Mouse (Mus musculus): ENCODE measurements around the gene Krtap4-7. TPM values are rescaled to one million over a fixed set of nuclear protein-coding genes. Genes with fewer than 3 reads are reported as not detected.

The Krtap4-7 gene
- polyA plus RNA-seq (2014; fragmentation: Illumina TruSeq; extraction: RNeasy Lipid Tissue Mini Kit (QIAGEN cat#74804); ENCODE audit: low read depth, low replicate concordance): not detected

GRCm38 (mm10) chr11:99643635-99644139 lies at the start of gene Krtap4-7:
Gene Krtap4-7 (minus strand): TSS chr11:99644089.

DNA sequence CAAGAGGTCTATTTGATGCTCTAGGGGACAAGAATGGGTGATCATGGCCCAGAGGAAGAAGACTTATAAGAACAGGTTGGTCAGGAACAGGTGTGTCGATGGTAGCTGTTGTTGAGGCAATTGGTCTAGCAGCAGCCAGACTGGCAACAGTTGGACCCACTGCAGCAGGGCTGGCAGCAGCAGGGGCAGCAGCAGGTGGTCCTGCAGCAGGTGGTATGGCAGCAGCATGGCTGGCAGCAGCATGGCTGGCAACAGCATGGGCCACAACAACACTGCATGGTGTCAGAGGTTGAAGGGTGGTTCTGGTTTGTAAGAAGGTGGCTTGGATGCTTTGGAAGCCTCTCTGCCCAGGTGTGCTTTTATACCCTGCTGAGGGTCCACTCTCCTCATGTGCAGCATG lies 46.6 kb upstream of the Krtap4-7 start, which contains the start of gene Gm14190:
Gene Gm14190, minus strand, starts transcription at position 278 of the 400 bp plus-strand sequence.

GRCm38 (mm10) chr11:99665860-99666259 lies 22.0 kb upstream of the Krtap4-7 start, which contains the start of gene Krtap4-6:
Gene Krtap4-6 (minus strand): TSS chr11:99665960.

GRCm38 (mm10) chr11:99658467-99659010 lies 14.7 kb upstream of the Krtap4-7 start, which contains the start of gene Gm11563:
Gene Gm11563 (minus strand): TSS chr11:99658960.

DNA sequence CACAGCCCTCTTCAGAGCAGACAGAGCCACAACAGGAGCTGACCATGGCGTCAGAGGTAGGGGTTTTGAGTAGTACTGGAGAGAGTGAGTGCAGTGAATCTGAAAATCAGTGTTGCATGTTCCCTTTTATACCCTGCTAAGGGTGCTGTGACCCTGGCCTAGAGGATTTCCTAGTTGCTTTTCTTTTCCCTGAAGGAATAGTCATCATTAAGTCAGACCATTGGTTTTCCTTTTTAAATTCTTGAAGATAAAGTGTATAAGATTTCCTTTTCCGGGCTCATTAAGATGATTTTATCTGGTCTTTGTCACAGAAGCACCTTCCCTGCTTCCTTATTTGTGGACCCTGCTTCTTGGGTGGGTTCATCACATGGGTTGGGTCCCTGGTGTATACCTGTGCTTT lies 6.2 kb upstream of the Krtap4-7 start, which contains the start of gene Gm11555:
Gene Gm11555, minus strand, starts transcription at position 101 of the 400 bp plus-strand sequence.

DNA sequence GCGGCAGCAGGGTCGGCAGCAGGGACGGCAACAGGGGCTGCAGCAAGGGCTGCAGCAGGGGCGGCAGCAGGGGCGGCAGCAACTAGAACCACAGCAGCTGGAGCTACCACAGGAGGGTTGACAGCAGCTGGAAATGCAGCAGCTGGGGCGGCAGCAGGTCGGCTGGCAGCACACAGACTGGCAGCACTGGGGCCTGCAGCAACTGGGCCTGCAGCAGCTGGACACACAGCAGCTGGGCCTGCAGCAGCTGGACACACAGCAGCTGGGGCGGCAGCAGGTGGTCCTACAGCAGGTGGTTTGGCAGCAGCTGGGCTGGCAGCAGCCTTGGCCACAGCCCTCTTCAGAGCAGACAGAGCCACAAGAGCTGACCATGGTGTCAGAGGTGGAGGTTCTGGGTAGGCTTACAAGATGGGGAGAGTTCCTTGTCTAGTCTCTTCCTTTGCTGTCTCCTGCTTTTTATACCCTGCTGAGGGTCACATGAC lies 9.2 kb downstream of the Krtap4-7 start, which contains the start of gene Krtap4-2:
Gene Krtap4-2, minus strand, starts transcription at position 432 of the 482 bp plus-strand sequence.

DNA sequence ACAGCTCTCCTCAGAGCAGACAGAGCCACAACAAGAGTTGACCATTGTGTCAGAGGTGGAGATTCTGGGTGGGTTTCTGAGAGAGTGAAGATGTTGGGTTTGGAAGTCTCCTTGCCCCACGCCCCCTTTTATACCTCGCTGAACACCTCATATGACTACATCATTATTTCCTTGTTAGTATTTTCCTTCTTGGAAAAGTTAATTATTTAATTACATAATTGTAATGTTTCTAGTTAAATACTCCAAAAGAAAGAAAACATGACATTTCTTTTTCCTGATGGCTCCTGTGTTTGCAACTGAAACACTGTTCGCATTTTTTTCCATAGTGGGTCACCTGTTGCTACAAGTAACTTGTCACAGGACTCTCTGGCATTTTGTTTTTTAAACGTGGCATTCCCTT lies 15.8 kb downstream of the Krtap4-7 start, which contains the start of gene Krtap4-1:
Gene Krtap4-1, minus strand, starts transcription at position 101 of the 400 bp plus-strand sequence.

DNA sequence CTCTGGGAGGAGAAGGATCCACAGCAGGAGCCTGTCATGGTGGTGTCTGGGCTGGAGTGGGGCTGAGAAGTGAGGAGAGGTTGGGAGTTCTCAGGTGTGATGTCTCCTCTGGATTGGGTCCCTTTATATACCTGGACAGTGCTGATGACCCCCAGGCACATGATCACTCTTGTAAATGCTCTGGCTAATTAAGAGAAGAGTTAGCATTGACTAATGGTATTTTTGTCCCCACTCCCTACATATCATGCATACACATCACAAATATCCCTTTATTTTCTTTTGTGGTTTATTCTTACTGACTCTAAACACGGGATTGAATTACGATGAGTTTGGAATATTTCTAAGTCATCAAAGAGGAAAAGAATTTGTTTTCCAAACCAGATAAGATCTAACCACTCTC lies 23.6 kb downstream of the Krtap4-7 start, which contains the start of gene Gm11562:
Gene Gm11562, minus strand, starts transcription at position 101 of the 400 bp plus-strand sequence.

DNA sequence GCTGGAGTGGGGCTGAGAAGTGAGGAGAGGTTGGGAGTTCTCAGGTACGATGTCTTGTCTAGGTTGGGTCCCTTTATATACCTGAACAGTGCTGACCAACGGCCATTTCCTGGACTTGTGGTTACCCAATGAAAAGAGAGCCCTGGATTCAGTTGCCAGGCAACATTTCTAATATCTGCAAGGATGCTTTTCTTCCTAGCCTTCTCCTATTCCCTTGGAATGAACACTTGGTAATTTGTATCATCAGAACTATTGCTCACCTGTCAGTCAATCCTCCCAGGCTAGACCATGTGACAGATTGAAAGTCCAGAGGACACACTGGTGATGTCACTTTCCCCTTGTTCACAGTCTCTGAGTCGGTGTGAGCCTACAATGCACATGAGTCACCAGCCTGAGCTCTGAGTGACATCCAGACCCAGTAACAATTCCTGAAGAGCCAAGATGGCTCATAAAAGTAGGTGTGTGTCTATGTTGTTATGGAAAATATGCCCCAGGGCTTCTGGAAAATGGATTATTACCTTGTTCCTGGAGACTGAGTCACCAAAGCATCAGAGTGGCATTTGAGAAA lies 29.0 kb downstream of the Krtap4-7 start, which contains the start of gene Krtap2-4:
Gene Krtap2-4, minus strand, starts transcription at position 51 of the 568 bp plus-strand sequence.

GRCm38 (mm10) chr11:99610089-99610488 lies 33.8 kb downstream of the Krtap4-7 start, which contains the start of gene Gm11937:
Gene Gm11937 (minus strand): TSS chr11:99610189.

DNA sequence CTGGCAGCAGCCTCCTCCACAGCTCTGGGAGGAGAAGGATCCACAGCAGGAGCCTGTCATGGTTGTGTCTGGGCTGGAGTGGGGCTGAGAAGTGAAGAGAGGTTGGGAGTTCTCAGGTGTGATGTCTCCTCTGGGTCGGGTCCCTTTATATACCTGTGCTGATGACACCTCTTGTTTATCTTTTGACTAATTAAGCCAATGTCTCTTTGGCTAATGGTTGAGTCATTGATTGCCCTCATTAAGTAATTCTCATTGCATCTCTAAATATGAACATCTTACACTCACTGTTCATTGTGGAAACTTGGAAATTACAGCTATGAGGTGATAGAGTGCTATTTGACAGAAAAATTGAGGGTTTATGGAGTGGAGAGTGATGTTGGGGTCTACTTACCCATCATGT lies 40.7 kb downstream of the Krtap4-7 start, which contains the start of gene Gm11938:
Gene Gm11938, minus strand, starts transcription at position 101 of the 400 bp plus-strand sequence.

DNA sequence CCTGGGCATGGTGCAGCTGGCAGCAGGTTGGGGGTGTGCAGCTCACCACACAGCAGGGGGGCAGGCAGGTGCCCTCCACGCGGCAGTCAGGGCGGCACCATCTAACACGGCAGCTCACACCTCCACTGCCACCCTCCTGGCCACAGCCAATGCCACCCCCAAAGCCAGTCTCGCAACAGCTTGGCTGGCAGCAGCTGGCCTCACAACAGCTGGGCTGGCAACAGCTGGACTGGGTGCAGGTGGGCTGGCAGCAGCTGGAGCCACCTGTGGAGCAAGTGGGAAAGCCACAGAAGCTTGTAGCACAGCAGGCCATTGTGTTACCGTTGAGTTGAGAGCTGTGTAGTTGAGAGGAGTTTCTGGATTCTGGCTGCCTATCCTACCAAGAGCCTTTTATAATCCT lies 46.1 kb downstream of the Krtap4-7 start, which contains the start of gene Krtap9-3:
Gene Krtap9-3, minus strand, starts transcription at position 364 of the 400 bp plus-strand sequence.

Other genes starting within 250 kb of the Krtap4-7 start
- gene Krt12, start 221.8 kb downstream of the Krtap4-7 start, polyA plus RNA-seq (2014; fragmentation: Illumina TruSeq; extraction: RNeasy Lipid Tissue Mini Kit (QIAGEN cat#74804); ENCODE audit: low read depth, low replicate concordance): not detected
- 0.31 TPM for gene Krt20, start 205.9 kb downstream of the Krtap4-7 start, polyA plus RNA-seq (2014; fragmentation: Illumina TruSeq; extraction: RNeasy Lipid Tissue Mini Kit (QIAGEN cat#74804); ENCODE audit: low read depth, low replicate concordance)
- not detected for gene Krt23, start 151.0 kb downstream of the Krtap4-7 start, polyA plus RNA-seq (2014; fragmentation: Illumina TruSeq; extraction: RNeasy Lipid Tissue Mini Kit (QIAGEN cat#74804); ENCODE audit: low read depth, low replicate concordance)
- gene Krt39, start 122.8 kb downstream of the Krtap4-7 start, polyA plus RNA-seq (2014; fragmentation: Illumina TruSeq; extraction: RNeasy Lipid Tissue Mini Kit (QIAGEN cat#74804); ENCODE audit: low read depth, low replicate concordance): not detected
- not detected for gene Krt40, start 100.9 kb downstream of the Krtap4-7 start, polyA plus RNA-seq (2014; fragmentation: Illumina TruSeq; extraction: RNeasy Lipid Tissue Mini Kit (QIAGEN cat#74804); ENCODE audit: low read depth, low replicate concordance)
- not detected for gene Krtap3-3, start 93.2 kb downstream of the Krtap4-7 start, polyA plus RNA-seq (2014; fragmentation: Illumina TruSeq; extraction: RNeasy Lipid Tissue Mini Kit (QIAGEN cat#74804); ENCODE audit: low read depth, low replicate concordance)
- gene Krtap3-2, start 87.2 kb downstream of the Krtap4-7 start, polyA plus RNA-seq (2014; fragmentation: Illumina TruSeq; extraction: RNeasy Lipid Tissue Mini Kit (QIAGEN cat#74804); ENCODE audit: low read depth, low replicate concordance): not detected
- not detected for gene Gm11939, start 84.6 kb downstream of the Krtap4-7 start, polyA plus RNA-seq (2014; fragmentation: Illumina TruSeq; extraction: RNeasy Lipid Tissue Mini Kit (QIAGEN cat#74804); ENCODE audit: low read depth, low replicate concordance)
- gene Krtap3-1, start 77.5 kb downstream of the Krtap4-7 start, polyA plus RNA-seq (2014; fragmentation: Illumina TruSeq; extraction: RNeasy Lipid Tissue Mini Kit (QIAGEN cat#74804); ENCODE audit: low read depth, low replicate concordance): not detected
- not detected for gene Krtap1-5, start 63.1 kb downstream of the Krtap4-7 start, polyA plus RNA-seq (2014; fragmentation: Illumina TruSeq; extraction: RNeasy Lipid Tissue Mini Kit (QIAGEN cat#74804); ENCODE audit: low read depth, low replicate concordance)
- not detected for gene Krtap1-4, start 60.4 kb downstream of the Krtap4-7 start, polyA plus RNA-seq (2014; fragmentation: Illumina TruSeq; extraction: RNeasy Lipid Tissue Mini Kit (QIAGEN cat#74804); ENCODE audit: low read depth, low replicate concordance)
- not detected for gene Krtap1-3, start 52.8 kb downstream of the Krtap4-7 start, polyA plus RNA-seq (2014; fragmentation: Illumina TruSeq; extraction: RNeasy Lipid Tissue Mini Kit (QIAGEN cat#74804); ENCODE audit: low read depth, low replicate concordance)
- gene Krtap9-3, start 46.0 kb downstream of the Krtap4-7 start, polyA plus RNA-seq (2014; fragmentation: Illumina TruSeq; extraction: RNeasy Lipid Tissue Mini Kit (QIAGEN cat#74804); ENCODE audit: low read depth, low replicate concordance): not detected
- not detected for gene Gm11938, start 40.8 kb downstream of the Krtap4-7 start, polyA plus RNA-seq (2014; fragmentation: Illumina TruSeq; extraction: RNeasy Lipid Tissue Mini Kit (QIAGEN cat#74804); ENCODE audit: low read depth, low replicate concordance)
- gene Gm11937, start 33.9 kb downstream of the Krtap4-7 start, polyA plus RNA-seq (2014; fragmentation: Illumina TruSeq; extraction: RNeasy Lipid Tissue Mini Kit (QIAGEN cat#74804); ENCODE audit: low read depth, low replicate concordance): not detected
- not detected for gene Krtap2-4, start 29.2 kb downstream of the Krtap4-7 start, polyA plus RNA-seq (2014; fragmentation: Illumina TruSeq; extraction: RNeasy Lipid Tissue Mini Kit (QIAGEN cat#74804); ENCODE audit: low read depth, low replicate concordance)
- gene Gm11562, start 23.7 kb downstream of the Krtap4-7 start, polyA plus RNA-seq (2014; fragmentation: Illumina TruSeq; extraction: RNeasy Lipid Tissue Mini Kit (QIAGEN cat#74804); ENCODE audit: low read depth, low replicate concordance): not detected
- not detected for gene Krtap4-1, start 15.9 kb downstream of the Krtap4-7 start, polyA plus RNA-seq (2014; fragmentation: Illumina TruSeq; extraction: RNeasy Lipid Tissue Mini Kit (QIAGEN cat#74804); ENCODE audit: low read depth, low replicate concordance)
- not detected for gene Krtap4-2, start 9.0 kb downstream of the Krtap4-7 start, polyA plus RNA-seq (2014; fragmentation: Illumina TruSeq; extraction: RNeasy Lipid Tissue Mini Kit (QIAGEN cat#74804); ENCODE audit: low read depth, low replicate concordance)
- not detected for gene Gm11555, start 6.1 kb upstream of the Krtap4-7 start, polyA plus RNA-seq (2014; fragmentation: Illumina TruSeq; extraction: RNeasy Lipid Tissue Mini Kit (QIAGEN cat#74804); ENCODE audit: low read depth, low replicate concordance)
- gene Gm11563, start 14.9 kb upstream of the Krtap4-7 start, polyA plus RNA-seq (2014; fragmentation: Illumina TruSeq; extraction: RNeasy Lipid Tissue Mini Kit (QIAGEN cat#74804); ENCODE audit: low read depth, low replicate concordance): not detected
- not detected for gene Krtap4-6, start 21.9 kb upstream of the Krtap4-7 start, polyA plus RNA-seq (2014; fragmentation: Illumina TruSeq; extraction: RNeasy Lipid Tissue Mini Kit (QIAGEN cat#74804); ENCODE audit: low read depth, low replicate concordance)
- not detected for gene Gm14190, start 46.7 kb upstream of the Krtap4-7 start, polyA plus RNA-seq (2014; fragmentation: Illumina TruSeq; extraction: RNeasy Lipid Tissue Mini Kit (QIAGEN cat#74804); ENCODE audit: low read depth, low replicate concordance)
- not detected for gene Gm14180, start 90.2 kb upstream of the Krtap4-7 start, polyA plus RNA-seq (2014; fragmentation: Illumina TruSeq; extraction: RNeasy Lipid Tissue Mini Kit (QIAGEN cat#74804); ENCODE audit: low read depth, low replicate concordance)
- not detected for gene Gm11595, start 128.8 kb upstream of the Krtap4-7 start, polyA plus RNA-seq (2014; fragmentation: Illumina TruSeq; extraction: RNeasy Lipid Tissue Mini Kit (QIAGEN cat#74804); ENCODE audit: low read depth, low replicate concordance)
- not detected for gene Krtap4-8, start 136.6 kb upstream of the Krtap4-7 start, polyA plus RNA-seq (2014; fragmentation: Illumina TruSeq; extraction: RNeasy Lipid Tissue Mini Kit (QIAGEN cat#74804); ENCODE audit: low read depth, low replicate concordance)
- not detected for gene Krtap4-9, start 141.1 kb upstream of the Krtap4-7 start, polyA plus RNA-seq (2014; fragmentation: Illumina TruSeq; extraction: RNeasy Lipid Tissue Mini Kit (QIAGEN cat#74804); ENCODE audit: low read depth, low replicate concordance)
- not detected for gene Gm11596, start 149.4 kb upstream of the Krtap4-7 start, polyA plus RNA-seq (2014; fragmentation: Illumina TruSeq; extraction: RNeasy Lipid Tissue Mini Kit (QIAGEN cat#74804); ENCODE audit: low read depth, low replicate concordance)
- gene Gm11569, start 154.8 kb upstream of the Krtap4-7 start, polyA plus RNA-seq (2014; fragmentation: Illumina TruSeq; extraction: RNeasy Lipid Tissue Mini Kit (QIAGEN cat#74804); ENCODE audit: low read depth, low replicate concordance): not detected
- gene Gm11554, start 160.4 kb upstream of the Krtap4-7 start, polyA plus RNA-seq (2014; fragmentation: Illumina TruSeq; extraction: RNeasy Lipid Tissue Mini Kit (QIAGEN cat#74804); ENCODE audit: low read depth, low replicate concordance): not detected
- not detected for gene Krtap4-13, start 165.8 kb upstream of the Krtap4-7 start, polyA plus RNA-seq (2014; fragmentation: Illumina TruSeq; extraction: RNeasy Lipid Tissue Mini Kit (QIAGEN cat#74804); ENCODE audit: low read depth, low replicate concordance)
- gene Gm11564, start 171.6 kb upstream of the Krtap4-7 start, polyA plus RNA-seq (2014; fragmentation: Illumina TruSeq; extraction: RNeasy Lipid Tissue Mini Kit (QIAGEN cat#74804); ENCODE audit: low read depth, low replicate concordance): not detected
- gene 2300003K06Rik, start 194.0 kb upstream of the Krtap4-7 start, polyA plus RNA-seq (2014; fragmentation: Illumina TruSeq; extraction: RNeasy Lipid Tissue Mini Kit (QIAGEN cat#74804); ENCODE audit: low read depth, low replicate concordance): not detected
- not detected for gene Krtap4-16, start 207.5 kb upstream of the Krtap4-7 start, polyA plus RNA-seq (2014; fragmentation: Illumina TruSeq; extraction: RNeasy Lipid Tissue Mini Kit (QIAGEN cat#74804); ENCODE audit: low read depth, low replicate concordance)
- not detected for gene Gm11568, start 213.8 kb upstream of the Krtap4-7 start, polyA plus RNA-seq (2014; fragmentation: Illumina TruSeq; extraction: RNeasy Lipid Tissue Mini Kit (QIAGEN cat#74804); ENCODE audit: low read depth, low replicate concordance)
- not detected for gene Gm11559, start 220.4 kb upstream of the Krtap4-7 start, polyA plus RNA-seq (2014; fragmentation: Illumina TruSeq; extraction: RNeasy Lipid Tissue Mini Kit (QIAGEN cat#74804); ENCODE audit: low read depth, low replicate concordance)
- not detected for gene Krtap9-1, start 229.3 kb upstream of the Krtap4-7 start, polyA plus RNA-seq (2014; fragmentation: Illumina TruSeq; extraction: RNeasy Lipid Tissue Mini Kit (QIAGEN cat#74804); ENCODE audit: low read depth, low replicate concordance)
- gene Gm11567, start 235.1 kb upstream of the Krtap4-7 start, polyA plus RNA-seq (2014; fragmentation: Illumina TruSeq; extraction: RNeasy Lipid Tissue Mini Kit (QIAGEN cat#74804); ENCODE audit: low read depth, low replicate concordance): not detected

All from heart, adult 10 weeks (tissue).